Mouse (Mus musculus) left cerebral cortex, postnatal 14 days (tissue): ENCODE data around the gene Rsg1. TPM values are rescaled to one million over a fixed set of nuclear protein-coding genes. Genes with fewer than 3 reads are reported as not detected.

Experiments used
- DNase-seq, 2 experiments: peaks; one replicate each; pipeline ENCODE4 v3.0.0; 2021 to 2022; ENCODE audit warnings: low spot score in 2 of 2, mixed read lengths in 1 of 2
- intact Hi-C: fragments of 180-260 bp; cut with DNase I; formaldehyde crosslinking; loops from one replicate; pipeline ENCODE4 v1.15.1; 2025
- total RNA-seq, 2 experiments: library from RNA; stranded (reverse); gene quantifications; 2 replicates each; pipeline ENCODE4 v1.2.3; 2021

Gene Rsg1
- total RNA-seq, 2 experiments from 2014 or later = 2.6 to 3.7 TPM

DNA sequence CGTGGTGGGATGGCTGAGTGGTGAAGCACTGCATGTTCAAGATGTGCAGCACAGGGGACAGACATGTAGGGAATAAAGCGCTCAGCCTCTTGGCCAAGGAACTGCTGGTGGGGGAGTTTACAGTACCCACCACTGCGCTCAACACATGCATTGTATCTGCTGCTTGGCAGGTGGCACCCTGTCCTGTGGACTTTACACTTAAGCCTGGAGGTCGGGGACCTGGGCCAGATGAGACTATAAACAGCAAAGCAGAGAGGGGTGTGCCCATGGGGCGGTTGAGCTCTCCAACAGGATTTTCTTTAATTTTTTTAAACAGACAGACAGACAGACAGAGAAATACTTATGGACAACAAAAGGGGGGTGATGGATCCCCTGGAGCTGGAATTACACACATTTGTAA lies 6.7 kb upstream of the Rsg1 start:
- intact Hi-C loops = no loop called here
- no peak for DNase-seq

DNA sequence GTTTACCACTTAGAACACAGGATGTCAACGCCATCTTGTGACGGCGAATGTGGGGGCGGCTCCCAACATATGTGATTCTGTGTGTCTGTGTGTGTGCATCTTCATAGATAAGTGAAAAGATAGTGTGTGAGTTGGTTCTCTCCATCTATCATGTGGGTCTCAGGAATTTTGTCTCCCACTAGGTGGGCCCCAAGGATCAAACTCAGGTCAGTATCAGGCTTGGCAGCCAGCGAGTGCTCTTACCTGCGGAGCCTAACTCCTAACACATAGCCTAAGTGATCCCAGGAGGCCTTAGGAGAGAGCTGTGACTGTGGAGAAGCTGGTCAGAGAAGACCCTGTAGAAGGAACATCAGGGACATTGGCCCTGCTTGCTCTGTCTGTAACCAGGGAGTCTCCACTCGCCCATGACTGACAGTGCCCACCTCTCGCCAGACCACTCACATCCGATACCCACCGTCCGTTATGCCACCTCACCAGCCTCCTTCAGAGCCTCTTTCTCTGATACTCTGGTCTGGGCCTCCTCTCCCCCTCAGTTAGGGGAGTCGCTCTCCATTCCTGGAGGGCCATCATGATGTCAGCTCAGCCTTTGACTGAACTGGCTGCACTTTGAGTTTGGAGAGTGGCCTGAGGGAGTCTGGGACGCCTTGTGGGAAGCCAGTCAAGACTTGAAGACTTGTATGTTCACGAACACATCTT lies 3.1 kb upstream of the Rsg1 start:
- intact Hi-C loops = no loop called here
- no peak for DNase-seq

DNA sequence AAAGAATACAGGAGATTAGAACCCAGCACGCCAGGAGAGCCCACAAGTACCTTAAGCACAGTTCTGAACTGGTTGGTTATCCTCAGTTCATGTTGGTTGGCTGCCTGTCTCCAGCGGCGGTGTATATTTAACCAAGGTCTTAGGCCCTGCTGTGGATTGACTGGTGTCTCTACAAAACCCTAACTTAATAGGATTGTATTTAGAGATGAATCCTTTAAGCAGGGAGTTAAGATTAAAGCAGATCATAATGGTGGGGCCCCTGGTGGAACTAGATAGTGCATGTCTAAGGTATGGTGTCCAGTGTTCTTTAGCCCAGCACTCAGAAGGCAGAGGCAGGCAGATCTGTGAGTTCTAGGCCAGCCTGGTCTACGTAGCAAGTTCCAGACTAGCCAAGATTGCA lies 2.1 kb upstream of the Rsg1 start:
- intact Hi-C loops = no loop called here
- no peak for DNase-seq

DNA sequence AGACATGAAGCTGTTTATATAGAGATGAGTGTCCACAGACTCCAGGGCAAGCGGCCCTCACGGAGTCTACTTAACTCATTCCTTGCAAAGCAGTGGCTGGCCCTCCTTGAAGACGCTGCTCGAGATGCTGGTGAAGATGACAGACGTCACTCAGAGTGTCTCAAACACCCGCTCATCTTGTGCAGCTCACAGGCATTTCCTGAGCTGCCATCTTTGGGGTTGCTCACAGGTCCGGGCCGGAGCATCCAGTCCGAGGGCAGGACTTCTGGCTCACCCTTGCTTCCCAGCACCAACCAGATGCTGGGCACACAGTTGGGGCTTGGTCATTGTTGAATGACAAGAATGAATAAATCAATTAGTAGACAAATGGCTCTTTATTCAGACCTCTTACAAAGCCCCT lies 864 bp upstream of the Rsg1 start:
- no peak for DNase-seq
- intact Hi-C loops = no loop called here

DNA sequence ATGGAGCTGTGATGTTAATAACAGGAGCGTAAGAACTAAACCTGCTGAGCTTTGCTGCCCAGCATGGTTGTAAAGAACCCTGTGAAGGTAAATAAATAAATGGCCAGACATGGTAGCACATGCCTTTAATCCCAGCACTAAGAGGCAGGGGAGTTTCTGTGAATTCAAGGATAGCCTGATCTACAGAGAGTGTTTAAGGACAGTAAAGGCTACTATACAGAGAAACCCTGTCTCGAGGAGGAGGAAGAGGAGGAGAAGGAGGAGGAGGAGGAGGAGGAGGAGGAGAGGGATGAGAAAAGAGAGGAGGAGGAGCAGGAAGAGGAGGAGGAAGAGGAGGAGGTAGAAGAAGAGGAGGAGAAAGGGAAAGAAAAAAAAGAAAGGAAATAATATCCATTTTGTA lies 414 bp upstream of the Rsg1 start:
- intact Hi-C loops = no loop called here
- DNase-seq = no peak

DNA sequence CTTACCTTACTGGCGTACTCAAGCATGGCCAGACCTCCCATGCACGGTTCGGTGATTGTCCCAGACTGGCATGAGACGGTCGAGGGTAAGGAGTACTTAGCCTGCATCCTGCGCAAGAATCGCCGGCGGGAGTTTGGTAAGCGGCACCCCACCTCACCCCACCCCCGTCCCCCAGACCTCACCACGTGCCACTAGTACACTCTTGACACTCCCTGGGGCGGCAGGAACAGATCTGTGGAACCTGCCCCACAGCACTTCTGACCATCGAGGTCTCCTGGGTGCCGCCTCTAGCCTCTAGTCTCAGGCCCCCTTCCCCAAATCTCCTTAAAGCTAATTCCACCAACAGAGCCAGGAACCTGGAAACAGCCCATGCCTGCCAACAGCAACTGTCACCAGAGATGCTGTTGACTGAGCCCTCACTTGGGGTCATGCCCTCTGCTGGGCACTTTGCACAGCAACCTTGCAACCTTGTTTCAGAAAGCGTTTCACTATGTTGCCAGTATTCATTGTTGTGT lies 638 bp downstream of the Rsg1 start:
- intact Hi-C loops = no loop called here
- no peak for DNase-seq

DNA sequence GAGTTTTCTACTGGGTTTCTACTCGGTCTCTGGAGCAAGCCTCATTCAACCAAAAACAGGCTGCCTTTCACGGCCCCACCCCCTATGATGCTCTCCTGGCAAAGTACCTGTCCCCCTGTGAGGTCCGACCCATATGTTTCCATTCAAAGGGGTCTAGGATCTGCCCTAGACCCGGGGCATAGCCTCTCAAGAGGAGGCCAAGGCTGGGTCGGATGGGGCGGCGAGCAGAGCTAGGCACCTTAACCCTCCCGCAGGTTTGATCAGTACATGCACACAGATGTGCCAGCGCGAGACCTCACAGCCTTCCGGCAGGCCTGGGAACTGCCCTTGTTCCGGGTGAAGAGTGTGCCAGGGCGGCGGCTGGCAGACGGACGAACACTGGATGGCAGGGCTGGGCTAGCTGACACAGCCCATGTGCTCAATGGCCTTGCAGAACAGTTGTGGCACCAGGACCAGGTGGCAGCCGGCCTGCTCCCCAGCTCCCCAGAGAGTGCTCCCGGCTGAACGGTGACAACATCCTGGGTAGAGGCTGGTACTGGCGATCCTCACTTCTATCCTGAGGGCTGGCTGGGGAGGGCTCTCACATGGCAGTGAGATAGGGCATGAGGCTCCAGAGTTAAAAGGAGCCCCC lies 5.9 kb downstream of the Rsg1 start:
- DNase-seq = no peak
- intact Hi-C loops = no loop called here

DNA sequence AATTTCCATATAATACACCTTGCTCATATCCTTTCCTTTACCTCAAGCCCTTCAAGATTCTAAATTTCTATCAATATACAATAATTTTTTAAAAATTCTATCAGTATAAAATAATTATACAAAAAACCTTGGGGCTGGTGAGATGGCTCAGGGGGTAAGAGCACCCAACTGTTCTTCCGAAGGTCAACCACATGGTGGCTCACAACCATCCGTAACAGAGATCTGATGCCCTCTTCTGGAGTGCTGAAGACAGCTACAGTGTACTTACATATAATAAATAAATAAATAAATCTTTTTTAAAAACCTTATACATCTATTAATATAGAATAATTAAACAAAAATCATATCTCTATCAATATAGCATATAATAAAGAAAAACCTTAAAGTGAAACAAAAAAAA lies 8.1 kb downstream of the Rsg1 start:
- intact Hi-C loops = no loop called here
- DNase-seq = no peak

DNA sequence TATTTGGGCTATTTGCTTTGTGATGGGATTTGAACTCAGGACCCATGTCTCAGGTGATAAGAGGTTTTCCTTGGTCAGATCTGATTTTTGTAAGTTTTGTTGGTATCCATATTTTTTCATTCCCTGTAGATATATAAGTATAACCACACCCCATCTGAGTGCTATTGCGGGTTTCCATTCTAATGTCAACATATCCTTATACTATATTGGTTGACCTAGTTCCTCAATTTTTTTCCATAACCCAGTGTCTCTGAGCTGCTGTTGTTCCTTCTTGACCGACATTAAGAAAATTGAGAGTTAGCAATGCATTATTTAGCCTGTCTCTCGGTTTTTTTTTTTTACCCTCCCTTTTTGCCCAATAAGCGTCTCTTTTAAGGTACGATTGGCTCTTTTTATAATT lies 9.0 kb downstream of the Rsg1 start:
- intact Hi-C loops = no loop called here

DNA sequence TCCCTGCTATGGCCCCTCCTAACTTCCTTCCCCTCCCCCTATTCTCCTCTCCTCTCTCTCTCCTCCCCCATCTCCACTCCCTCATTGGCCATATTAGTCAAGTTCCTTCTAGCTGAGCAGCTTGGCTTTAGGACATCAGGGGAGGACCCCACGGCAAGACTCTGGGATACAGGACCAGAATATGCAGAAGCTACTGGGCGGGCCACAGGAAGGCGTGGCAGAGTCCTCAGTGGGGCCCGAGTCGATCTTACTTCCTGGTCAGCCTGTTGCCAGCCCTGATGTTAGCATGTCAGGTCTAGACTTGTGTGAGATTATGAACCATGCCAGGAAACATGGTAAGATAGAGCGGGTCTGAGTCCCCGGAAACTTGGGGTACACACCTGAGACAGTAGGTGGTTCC lies 14.9 kb downstream of the Rsg1 start:
- intact Hi-C loops = no loop called here

More for the DNA sequence above, 9.0 kb downstream of the Rsg1 start:
- DNase-seq = no peak

DNA sequence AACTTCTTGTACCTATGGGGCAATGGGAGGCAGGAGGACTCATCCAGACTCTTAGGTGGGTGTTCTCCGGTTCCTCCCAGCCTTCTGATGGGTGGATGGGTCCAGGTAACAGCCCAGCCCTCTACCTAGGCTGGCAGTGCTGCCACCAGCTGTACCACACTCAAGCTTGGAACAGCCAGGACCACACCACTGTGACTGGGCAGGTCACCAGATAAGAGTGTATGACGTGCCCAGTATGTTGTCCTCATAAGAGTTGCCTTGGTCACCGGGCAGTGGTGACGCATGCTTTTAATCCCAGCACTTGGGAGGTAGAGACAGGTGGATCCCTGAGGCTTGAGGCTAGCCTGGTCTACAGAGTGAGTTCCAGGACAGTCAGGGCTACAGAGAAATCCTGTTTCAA lies 19.4 kb downstream of the Rsg1 start:
- intact Hi-C loops = no loop called here
- no peak for DNase-seq

More for the DNA sequence above, 14.9 kb downstream of the Rsg1 start:
- DNase-seq = no peak

DNA sequence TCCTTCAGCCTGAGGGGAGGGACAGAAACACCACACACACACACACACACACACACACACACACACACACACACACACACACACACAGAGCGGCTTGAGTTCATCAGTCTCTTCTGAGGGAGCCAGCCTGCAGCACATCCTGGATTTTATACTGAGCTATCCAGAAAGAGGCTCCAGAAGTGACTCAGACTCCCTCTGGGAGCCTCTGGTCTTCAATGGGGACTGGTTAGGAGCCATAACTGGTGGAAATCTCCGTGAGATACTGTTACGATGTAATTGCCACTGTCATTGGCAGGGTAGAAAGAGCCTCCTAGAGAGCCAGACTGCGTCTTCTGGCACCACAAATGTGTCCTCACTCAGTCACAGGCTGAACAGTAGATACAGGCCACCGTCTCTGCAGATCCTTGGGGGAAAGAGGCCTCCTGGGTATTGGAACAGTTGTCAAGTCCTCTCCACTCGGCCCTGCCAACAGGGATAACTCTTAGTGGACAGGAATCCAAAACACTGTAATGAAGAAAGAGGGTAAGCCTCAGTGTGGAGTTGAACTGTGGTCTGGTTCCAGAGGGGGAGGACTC lies 21.9 kb downstream of the Rsg1 start:
- intact Hi-C loops = no loop called here
- no peak for DNase-seq

DNA sequence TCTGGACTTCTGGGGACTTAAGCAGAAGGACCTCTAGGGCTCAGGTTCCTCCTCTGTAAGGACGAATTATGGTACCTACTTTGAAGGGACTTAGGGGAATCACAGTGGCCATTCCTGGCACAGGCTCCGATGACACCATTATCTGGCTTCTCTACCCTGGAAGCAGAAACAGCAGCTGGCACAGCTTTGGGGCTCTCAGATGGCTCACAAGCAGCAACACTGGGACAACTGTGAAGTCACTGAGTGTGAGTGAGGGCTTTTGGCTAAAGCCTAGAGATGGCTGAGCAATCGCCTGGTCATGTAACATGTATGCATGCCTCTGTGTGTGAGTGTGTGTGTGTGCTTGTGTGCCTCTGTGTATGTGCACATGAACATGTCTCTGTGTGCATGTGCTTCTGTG lies 23.1 kb downstream of the Rsg1 start:
- DNase-seq = no peak
- intact Hi-C loops = no loop called here

DNA sequence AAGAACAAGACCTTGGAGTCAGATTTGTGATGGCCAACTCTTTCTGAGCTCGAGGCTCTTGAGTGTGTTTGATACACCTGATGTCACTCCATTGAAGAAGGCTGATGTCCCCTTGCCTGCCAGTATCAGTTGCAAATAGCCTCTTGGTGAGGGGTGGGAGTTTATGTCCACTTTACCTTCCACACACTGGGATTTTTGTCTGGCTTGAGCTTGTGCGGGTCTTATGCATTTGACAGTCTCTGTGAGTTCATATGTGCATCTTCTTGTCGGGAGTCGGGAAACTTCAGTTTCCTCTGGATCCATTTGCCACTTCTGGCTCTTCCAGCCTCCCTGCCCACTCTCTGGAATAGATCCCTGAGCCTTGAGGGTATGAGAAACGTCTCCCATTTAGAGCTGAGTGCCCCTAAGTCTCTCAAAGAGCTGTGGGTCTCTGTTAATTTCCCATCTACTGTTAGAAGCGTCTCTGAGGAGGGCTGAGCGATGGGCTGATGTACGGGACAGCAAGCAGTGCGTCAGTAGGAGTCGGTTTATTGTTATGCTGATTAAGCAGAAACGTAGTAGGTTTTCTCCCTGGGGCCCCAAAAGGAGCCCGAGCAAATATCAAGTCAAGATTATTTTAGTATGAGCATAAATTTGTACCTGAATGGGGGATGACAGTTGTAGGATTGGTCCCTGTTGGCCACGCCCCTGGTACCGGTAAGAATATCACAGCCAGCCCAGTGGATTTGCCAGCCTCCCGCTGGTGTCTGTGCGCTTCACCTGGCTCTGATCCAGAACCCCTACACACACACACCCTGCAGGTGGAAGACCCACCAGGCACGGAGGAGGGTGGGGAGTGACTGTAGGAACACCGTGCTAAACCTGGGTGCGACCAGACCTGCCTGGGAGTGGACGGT lies 25.0 kb downstream of the Rsg1 start:
- intact Hi-C loops = no loop called here
- no peak for DNase-seq

DNA sequence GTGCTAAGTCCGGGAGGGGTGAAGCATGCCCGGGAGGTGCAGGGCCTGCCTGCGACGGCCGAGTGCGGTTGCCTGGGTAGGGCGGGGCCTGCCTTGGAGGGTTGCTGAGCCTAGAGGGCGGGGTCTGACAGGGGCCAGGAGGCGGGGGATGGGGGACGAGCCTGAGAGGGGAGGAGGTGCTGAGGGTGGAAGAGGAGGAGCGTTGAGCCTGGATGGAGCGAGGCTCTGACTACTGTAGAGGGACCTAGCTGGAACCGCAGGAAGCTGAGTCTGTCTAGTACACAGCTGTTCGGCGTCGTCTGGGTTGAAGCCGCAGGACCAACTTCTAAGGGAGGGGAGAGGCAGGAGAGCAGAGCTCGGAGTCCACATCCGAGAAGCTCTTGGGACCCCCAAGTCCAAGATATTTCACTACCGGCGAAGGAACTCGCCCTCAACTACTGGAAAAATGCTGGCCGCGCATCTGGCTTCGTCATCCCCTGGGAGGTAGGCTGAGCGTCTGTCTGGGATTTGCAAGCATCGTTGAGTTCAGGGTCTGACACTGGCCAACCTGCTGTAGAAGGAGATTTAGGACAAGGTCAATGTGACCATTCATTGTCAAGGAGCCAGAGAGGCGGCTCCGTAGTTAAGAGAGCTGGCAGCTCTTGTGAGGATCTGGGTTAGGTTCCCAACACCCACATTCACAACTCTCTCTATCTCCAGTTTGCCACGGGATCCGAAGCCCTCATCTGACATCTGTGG lies 25.8 kb downstream of the Rsg1 start, which contains the start of gene Arhgef19:
Gene Arhgef19, plus strand, starts transcription at position 112 of the 738 bp plus-strand sequence.
- intact Hi-C loops = no loop called here
- peak in 1 of 2 experiments; percentile 49 for DNase-seq

DNA sequence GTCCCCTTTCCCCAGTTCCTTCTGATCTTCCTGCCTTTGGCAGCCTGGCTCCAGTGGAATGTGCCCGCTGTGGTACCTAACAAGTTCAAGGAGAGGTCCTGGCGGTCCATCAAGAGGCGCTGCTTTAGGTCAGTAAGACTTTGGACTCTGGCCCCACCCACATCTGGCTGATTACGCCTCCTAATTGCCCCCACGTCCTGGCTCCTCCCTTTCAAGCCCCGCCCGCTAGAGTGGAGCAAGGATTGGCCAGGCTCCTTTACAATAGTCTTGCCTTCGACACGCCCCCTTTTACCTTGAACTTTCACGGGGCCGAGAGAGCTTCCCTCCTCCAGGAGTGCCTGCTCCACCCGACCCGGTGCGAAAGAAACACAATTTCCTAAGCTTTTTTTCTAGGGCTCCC lies 26.9 kb downstream of the Rsg1 start:
- no peak for DNase-seq
- intact Hi-C loops = no loop called here

DNA sequence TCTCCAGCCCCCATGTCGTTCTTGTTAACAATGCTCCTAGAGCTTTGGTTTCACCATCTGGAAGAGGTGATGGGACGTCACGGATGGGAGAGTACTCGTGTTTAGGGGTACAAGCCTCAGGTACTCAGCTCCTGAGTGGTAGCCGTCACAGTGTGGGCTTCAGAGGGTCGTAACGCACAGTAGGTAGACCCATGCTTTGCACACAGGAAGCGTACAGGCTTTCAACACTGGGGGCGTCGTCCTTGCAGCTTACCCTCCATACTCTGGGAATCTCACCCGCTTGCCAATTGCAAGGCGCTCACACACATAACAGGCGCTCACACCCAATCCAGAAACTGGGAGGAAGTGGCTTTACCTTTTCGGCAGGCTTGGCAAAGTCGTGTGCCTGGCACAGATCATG lies 28.1 kb downstream of the Rsg1 start:
- no peak for DNase-seq
- intact Hi-C loops = no loop called here

DNA sequence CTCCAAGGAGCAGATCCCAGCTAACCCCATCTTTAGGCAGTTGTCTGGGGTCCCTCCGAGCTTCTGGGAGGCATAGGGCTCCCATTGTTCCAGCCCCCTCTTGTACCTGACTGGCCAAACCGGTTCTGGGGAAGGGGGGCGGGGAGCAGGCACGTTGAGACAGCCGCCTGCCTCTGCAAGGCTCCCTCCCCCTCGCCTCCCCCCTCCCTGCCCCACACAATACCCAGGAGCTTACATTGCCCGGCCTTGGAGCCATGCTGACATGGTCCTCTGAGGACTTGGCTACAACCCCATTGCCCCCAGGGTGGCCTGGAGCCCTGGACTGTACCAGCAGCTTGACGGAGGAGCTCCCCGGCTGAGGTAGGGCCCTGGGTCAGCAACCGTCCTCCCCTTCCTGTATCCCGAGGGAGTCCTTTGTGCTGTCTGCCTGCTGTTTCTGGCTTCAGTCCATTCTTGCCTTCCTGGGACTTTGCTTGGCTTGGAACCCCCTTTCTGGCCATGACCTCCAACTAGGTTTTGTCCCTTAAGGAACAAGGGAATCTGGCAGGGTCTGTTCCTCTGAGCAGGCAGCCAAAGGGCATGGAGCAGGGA lies 29.0 kb downstream of the Rsg1 start:
- DNase-seq = peak in 1 of 2 experiments; percentile 35
- intact Hi-C loops = no loop called here

DNA sequence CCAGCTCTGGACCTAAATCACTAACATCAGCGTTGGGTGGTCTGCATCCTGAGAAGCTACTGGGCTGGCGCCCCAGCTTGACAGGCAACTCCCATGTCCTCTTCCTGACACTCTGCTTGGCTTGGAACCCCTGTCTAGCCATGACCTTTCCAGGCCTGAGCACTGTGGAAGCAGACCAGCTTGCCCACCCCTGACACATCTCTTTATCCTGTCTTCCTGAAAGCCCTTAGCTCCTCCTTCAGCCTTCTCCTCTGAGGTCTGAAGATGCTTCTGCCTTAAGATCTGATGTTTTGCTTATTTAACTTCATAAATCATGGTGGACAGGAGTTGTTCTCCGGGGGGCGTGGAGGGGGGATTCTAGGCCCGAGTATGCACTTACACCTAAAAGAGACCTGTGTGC lies 29.9 kb downstream of the Rsg1 start:
- no peak for DNase-seq
- intact Hi-C loops = no loop called here
